Mouse (Mus musculus) layer of hippocampus, adult 9-11 months (tissue): ENCODE measurements around the gene Hlcs.

Experiments
- DNase-seq: peaks from one replicate; pipeline ENCODE4 v3.0.0; 2022

The Hlcs gene

DNA sequence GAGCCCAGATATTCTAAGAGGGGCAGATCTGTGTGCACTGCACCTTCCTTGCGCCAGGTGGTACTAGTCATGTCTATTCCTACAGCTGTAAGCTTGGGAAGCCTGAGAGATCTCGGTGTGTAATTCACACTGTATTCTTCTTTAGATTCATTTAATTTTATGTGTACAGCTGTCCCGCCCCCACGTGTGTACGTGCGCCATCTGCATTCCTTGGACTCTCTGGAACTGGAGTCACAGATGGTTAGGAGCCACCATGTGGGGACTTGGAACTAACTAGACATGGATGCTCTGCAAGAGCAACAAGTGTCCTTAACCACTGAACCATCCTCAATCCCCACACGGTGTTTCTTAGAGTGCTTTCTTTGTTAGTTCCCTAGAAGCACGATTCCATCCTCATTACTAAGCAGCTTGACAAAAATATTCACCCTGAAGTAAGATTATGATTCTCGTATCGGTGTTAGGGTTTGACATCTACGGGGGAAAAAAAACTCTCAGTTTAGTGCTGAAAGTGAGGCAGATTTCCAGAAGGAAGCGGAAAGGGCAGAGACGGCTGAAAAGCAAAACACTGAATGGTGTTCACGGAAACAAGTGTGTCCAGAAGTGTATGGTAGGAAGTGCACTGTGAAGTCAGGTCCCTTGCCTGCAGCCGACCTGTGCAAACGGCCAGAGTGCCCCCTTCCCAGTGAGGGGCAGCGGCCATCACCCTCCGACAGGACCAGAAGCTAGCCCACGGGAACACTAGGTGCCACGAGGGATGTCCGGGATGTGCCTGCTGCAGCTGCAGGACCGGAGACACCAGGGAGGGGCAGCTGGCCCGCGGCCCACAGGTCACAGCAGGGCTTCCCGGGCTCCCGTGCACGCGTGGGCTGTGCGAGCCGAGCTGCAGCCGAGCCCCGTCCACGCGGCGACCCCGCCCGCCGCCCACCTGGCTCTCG, 24.0 kb downstream of the Hlcs start:
- DNase-seq, result peak; percentile 93

GRCm38 (mm10) chr16:94287826-94288225, 25.5 kb downstream of the Hlcs start:
- DNase-seq, result no peak

DNA sequence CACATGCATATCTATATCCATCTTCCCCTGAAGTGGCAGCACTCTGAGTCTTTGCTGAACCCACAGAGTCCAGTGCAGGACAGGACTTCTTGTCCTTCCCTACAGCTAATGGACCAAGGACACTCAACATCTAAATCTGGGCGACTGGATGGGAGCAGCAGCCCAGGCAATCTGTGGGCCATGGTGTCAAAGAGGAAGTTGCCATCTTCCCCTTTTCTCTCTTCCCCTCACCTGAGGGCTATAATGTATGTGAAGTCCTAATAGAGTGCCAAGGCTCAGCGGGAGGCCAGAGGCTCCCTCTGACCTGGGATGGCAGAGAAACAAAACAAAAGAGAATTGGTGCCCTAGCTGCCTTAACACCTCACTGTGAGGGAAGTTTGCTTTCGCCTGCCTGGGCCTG, 29.4 kb downstream of the Hlcs start:
- no peak for DNase-seq

GRCm38 (mm10) chr16:94270826-94271225, 42.5 kb downstream of the Hlcs start:
- no peak for DNase-seq

DNA sequence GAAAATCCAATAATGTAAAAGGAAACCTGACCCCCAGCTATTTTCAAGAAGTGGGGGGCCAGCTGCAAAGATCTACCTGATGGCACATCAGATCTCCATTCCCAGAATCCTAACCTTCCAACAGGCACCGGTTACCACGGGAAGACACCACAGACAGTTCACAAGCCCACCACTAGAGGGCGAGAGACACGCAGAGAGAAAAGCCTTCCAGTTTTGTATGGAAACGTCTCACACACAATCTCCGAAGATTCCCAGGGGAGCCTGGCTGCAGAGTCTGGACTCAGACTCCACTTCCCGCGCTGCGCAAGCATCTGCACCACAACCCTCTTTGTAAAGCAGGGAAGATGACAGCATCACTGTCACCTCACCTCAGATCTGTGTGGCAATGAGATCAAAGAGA, 43.7 kb downstream of the Hlcs start:
- DNase-seq, result peak; percentile 82

DNA sequence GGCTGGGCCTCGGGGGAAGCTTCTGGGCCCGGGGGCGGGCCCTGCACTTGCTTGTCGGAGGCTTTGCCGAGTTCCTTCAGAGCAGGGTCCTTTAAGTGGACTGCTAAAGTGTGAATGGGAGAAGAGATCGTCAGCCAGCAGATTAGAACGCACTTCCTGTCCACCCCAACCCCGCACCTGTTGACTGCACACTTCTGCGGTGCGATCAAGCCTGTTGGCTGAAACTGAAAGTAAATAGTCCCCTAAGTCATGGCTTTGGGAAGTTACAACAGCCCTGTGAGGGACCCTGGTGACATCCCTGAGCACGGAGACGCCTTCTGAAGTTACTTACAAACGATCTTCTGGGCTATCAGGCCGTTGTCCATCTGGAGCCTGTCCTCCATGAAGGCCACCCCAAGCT, 45.2 kb downstream of the Hlcs start:
- DNase-seq, result no peak

DNA sequence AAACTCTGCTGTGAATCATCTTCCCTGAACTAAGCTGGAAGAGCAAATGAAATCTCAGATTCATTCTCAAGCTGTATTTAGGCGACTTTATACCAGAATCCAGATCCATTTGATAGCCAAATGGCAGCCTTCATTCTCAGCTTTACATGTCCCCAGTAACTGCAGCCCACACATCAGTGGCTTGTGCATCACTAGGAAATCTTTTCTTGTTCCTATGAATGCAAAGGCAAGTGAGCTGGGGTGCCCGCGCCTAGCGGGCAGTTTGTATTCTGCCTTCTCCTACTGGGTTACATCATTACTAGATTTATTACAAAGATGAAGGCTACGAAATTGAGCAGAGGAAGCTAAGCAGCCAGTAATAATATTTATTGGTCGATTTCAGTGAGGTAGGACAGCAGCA, 48.8 kb downstream of the Hlcs start:
- DNase-seq, result no peak

DNA sequence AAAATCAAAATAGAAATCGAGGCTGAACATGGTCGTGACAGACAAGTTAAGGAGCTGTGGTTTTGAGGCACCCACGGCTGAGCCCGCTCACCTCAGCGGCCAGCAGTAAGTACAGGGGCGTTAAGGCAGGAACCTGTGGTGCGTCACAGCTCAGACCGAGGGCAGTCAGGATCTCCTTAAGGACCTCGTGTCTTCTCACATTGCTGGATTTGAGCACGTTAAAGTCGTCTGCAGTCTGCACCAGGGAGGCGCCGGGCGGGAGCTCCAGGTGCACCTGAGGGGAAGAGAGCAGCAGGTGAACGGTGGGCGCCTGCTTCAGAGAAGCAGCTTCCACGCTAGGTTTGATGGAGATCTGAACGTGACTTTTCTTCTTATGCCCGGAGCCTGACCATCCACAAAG, 50.9 kb downstream of the Hlcs start:
- DNase-seq, result no peak

DNA sequence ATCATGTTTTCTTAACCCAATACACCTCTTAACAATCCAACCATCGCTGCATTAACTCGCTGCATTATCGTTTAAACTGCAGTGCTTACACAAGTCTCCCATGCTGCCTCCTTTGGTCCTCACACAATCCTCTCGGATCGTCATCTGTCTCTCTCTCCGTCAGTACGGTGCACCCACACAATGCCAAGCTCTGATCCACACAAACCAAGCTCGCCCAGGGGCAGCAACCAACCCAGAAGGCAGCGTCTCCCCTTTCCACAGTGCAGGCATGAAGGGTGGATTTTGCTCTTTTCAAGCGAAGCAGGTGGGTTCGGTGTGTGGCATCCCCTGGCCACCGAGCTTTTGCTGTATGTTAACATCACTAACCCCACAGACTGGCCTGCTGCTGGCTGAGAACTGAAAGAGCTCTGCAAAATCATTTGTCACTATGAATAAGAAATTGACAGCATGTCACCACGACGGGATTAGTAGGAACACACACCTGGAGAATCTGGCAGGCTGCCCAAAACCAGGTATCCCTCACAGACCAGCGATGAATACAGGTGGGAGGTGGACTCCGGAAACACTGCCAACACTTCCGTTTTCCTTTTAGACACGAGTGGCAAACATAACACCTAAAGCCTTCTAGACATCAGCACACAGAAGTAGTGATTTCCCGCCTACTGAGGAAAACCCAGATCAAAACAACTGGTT, 52.3 kb downstream of the Hlcs start:
- peak; percentile 44 for DNase-seq

DNA sequence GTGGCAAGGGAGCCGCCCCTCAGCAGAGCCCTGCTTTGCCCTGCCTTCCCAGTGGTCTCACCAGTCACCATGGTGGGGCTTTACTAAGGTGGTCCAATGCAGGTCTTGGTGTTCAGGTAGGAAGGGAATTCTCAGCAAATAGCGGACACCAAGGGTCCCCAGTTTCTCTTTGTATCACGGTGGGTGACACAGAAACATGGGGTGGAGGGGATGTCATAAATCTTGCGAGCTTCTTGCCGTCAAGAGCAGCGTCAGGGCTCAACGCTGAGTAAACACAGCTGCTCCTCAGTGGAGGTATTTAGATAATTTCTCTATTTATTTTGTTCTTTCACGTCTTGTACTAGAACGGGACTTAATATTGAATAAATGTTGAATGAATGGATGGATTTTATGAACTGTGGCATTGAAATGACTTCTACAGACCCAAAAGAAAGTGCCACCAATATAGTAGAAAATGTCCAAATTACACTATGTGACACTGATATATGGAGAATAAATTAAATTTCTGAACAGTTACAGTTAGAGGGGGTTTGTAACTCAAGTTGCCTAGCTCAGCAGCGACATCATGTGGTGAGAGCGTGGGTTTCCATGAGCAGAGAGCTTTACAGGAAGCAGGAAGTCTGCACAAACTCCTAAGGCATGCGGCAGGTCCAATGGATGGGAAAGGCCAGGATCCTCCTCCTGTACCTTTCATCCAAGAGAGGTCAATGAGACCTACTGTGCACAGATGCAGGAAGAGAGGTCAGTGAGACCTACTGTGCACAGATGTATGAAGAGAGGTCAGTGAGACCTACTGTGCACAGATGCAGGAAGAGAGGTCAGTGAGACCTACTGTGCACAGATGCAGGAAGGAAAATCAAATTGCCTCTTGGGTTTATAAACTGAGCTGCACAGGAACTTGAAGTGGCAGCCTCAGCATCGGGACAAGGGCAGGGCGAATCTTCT, 54.7 kb downstream of the Hlcs start:
- DNase-seq, result peak; percentile 70

DNA sequence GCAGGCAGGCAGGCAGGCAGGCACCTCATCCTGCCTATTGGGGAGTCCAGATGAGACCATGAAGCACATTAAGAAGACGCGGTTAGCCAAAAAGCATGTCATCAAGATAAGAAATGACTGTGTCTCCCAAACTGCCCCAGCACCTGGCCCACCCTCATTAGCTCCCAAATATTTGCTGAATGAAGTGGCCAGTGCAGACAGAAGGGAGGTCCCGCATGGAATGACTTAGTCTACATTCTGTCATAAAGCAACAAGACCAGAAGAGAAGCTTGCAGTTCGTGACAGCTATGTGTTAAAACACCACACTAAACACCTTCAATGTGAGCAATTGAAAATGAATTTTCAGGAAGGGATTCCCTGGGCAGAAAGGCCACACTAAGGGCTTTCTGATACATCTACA, 57.8 kb downstream of the Hlcs start:
- DNase-seq, result no peak

DNA sequence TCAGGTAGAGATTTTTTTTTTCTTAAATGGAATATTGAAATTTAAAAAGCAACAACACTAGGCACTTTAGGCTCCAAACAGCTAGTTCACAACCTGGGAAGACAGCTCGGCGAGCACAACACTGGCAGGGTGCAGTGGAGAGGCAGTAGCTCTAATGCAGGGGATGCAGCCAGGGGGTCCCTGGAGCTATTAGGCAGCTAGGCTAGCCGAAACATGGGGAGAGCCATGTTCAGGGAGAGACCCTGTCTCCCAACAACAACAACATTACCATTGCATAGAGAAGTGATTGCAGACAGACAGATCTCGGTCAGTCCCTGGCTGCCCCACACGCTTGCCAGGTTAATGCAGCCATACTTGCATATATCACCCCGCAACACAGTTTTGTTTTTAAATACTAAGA, 58.3 kb downstream of the Hlcs start:
- DNase-seq, result no peak

- no peak for DNase-seq
Measured at GRCm38 (mm10) chr16:94254415-94254891, 58.9 kb downstream of the Hlcs start.

- no peak for DNase-seq
Measured at GRCm38 (mm10) chr16:94253671-94254414, 59.5 kb downstream of the Hlcs start.

GRCm38 (mm10) chr16:94251756-94252155, 61.6 kb downstream of the Hlcs start:
- no peak for DNase-seq

DNA sequence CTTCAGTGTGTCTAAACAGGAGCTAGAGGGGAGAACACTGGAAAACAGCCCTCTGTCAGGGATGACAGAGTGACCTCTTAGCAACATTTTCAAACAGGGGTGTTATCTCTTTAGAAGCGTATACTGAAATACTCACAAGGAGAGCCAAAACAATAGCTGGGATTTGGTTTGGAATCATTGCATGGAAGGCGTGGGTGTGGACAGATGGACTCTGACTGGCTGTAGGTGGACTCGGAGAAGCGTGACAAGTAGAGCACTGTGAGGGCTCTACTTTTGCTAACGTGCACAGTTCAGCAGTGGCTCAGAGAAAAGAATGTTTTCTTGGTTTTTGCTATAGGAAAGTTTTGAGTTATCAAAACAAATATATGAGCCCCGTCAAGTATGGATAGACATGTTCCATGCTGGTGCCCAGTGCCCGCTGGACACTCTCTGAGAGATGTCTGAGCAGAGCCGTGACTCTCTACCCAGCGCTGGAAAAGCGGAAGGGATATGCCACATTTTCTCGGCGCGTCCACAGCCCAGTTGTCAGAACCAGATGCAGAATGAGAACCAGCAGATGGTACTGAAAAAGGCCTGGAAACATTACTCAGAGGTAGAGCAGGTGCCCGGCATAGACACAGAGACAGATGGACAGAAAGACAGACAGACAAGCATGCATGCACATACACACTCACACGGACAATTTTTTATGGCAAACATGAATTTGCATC, 62.6 kb downstream of the Hlcs start:
- DNase-seq, result peak; percentile 76

- DNase-seq, result no peak
Measured at GRCm38 (mm10) chr16:94250136-94250535, 63.2 kb downstream of the Hlcs start.

GRCm38 (mm10) chr16:94249666-94250065, 63.7 kb downstream of the Hlcs start:
- no peak for DNase-seq

DNA sequence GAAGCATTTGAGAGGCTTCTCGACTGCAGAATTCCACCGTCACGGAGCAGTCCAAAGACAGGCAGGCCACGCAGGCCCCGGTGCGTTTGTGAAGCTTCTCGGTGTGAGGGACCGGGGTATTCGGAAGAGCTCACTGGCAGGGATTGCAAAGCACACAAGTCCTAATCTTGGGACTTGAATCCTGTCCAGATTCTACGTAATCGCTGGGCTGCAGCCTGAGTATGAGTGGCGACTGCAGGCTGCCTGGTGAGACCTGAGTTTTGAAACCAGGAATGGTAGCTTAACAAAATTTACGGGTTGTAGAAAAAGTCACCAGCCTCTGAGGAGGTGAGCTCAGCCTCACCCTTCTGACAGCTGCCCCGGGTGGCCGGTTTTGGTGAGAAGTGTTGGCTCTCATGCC, 64.7 kb downstream of the Hlcs start:
- DNase-seq, result no peak

DNA sequence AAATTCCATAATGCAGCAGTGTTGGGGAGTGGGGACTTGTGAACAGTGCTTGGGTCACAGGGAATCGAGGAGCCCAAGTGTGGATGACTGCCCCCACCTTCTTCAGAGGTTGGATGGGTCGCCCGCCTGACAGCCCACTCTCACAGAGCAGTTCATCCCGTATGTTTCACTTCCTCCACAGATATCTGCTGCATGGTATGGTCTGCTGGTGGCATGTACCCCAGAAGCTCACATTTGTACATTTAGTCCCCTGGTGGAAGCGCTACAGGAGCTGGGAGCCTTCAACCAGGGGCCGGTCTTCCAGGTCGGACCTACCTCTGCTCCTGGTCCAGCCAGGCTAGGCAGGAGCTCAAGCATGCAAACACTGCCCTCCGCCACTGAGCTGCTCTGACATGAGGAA, 66.4 kb downstream of the Hlcs start:
- no peak for DNase-seq

DNA sequence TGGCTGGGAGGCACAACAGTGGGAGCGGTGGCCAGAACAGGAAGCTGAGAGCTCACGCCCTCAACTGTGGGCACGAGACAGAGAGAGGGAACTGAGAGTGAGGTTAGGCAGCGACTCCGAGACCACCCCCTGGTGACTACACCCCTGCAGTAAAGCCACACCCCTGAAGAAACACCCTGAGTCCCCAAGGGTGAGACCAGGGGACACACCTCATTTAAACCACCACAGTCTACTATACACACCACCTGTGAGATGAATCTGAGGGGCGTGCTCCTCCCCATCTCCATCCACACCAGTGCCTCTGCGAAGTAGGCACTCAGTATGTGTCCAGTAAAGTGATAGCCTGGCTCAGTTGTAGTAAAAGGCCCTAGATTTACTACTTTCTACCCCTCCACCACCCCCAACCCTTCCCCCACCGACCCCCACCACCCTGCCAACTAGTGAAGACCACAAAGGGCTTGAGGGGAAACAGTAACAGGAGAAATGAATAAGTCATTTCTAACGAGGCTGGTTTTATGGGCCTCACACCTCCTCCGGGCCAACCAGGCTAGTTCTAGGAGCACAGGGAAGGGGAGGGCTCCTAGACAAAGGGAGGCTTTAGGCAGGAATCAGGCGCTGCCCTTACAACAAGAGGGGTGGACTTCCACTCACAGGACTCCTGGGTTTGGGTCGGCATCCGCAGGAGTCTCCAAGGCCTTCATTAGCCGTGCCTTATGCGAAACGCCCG, 67.2 kb downstream of the Hlcs start:
- DNase-seq, result no peak
